Mouse (Mus musculus) T-cell, adult 2 months (primary cell): ENCODE data around the gene Rec8.

Experiments used
- DNase-seq: peaks from one replicate; pipeline ENCODE4 v3.0.0; 2022; ENCODE audit warnings: low spot score

The Rec8 gene

DNA sequence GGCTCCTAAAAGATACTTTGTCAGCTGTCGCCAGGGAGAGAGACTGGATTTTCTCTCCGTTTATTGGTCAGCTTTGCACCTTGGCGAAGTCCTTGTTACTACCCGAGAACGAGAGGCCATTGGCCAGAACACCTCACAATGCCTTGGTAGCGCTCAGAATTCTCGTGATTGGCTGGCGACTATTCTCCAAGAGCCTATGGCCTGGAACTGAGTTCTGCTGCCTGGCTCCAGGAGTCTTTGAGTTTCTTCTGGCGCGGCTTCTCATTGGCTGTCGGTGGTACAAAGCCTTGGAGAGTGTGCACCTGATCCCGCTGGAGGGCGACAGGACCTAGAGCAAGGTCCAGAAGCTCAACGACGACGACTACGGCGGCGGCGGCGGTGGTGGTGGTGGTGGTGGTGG is at the start of gene Rec8:
Rec8 (plus strand) TSS at position 216 of the 400 bp plus-strand sequence.
- DNase-seq, result peak; percentile 10

- no peak for DNase-seq
These were observed 47.2 kb upstream of the Rec8 start for GRCm38 (mm10) chr14:55570588-55570987.

DNA sequence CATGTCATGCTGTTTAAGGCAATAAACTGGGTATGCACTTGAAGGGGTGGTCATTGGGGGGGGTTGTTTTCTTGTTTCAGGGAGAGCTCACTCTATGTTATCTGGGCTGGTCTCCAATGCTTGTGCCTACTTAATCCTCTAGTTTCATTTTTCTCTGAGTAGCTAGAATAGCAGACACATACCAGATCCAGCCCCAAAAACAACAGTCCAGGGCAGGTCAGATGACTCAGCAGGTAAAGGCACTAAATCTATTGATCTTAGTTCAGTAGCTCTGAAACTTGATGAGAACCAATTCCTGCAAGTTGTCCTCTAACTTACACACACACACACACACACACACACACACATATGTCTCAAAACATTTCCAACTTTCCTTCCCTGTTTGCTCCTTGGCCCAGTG is 46.1 kb upstream of the Rec8 start:
- no peak for DNase-seq

DNA sequence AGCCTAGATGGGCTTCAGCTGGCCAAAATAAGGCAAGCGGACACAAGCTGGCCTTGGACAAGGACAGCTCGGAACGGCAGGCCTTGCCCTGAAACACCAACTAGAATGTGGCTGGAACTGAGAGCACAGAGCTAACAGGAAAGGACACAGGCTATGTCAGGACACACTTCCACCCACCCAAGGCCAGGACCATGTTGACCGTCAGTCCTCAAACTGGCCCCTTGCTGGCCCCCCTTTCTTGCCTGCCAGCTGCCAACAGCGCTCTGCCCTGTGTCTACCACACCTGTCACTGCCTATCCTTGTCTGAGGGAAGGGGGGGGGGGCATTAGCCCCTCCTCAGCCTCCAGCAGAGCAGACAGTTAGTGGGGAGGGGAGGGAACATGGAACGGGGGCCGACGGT is 42.5 kb upstream of the Rec8 start, which contains the start of gene Fitm1:
Fitm1 (plus strand) TSS at position 316 of the 400 bp plus-strand sequence.
- no peak for DNase-seq

DNA sequence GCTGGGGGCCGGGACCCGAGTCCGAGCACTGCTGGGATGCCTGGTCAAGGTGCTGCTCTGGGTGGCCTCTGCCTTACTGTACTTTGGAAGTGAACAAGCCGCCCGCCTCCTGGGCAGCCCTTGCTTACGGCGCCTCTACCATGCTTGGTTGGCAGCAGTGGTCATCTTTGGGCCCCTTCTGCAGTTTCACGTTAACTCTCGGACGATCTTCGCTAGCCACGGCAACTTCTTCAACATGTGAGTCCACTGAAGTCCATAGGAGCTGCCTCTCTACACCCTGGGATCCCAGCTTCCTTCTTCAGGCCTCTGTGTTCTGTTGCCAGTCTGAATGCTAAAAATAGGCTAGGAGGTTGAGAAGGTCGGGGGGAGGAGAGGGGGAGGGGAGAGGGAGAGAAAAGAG is 42.1 kb upstream of the Rec8 start:
- no peak for DNase-seq

GRCm38 (mm10) chr14:55576376-55576775 is 41.5 kb upstream of the Rec8 start:
- no peak for DNase-seq

DNA sequence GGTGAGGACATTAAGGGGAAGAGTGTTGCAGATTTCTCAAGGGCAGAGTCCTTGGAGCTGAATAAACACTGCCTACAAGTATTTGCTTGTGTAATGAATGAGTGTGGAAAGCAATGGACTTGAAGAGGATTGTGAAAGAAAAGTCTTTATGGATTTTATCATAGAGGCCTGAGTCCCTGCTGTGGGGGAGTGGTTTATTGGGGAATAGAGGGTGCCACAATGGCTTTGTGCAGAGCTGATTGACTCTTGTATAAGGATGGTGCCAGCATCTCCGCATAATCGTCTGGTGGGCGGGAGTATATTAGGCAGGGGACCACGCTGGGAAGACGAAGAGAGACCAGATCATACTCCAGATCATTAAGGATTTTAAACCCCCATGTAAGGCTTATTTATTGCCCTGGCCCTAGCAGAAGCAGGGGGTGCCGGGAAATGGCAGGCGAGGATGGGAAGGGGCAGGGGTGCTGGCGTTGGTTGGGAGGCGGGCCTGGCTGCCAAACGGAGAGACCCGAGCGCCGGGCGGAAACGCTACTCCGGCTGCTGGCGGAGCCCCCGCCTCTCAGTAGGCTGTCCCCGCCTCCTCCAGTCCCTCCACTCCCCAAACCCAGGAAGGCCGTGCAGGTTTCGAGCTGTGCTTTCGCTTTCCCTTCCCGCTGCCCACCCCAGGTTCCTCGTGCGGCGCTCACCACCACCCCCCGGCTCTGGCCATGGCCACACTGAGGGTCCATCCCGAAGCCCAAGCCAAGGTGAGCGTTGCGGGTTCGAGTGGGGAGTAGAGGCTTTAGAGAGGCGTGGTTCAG is 39.8 kb upstream of the Rec8 start, which contains the start of gene Psme1:
Psme1 (plus strand) TSS at position 253 of the 797 bp plus-strand sequence.
- DNase-seq, result peak; percentile 87

DNA sequence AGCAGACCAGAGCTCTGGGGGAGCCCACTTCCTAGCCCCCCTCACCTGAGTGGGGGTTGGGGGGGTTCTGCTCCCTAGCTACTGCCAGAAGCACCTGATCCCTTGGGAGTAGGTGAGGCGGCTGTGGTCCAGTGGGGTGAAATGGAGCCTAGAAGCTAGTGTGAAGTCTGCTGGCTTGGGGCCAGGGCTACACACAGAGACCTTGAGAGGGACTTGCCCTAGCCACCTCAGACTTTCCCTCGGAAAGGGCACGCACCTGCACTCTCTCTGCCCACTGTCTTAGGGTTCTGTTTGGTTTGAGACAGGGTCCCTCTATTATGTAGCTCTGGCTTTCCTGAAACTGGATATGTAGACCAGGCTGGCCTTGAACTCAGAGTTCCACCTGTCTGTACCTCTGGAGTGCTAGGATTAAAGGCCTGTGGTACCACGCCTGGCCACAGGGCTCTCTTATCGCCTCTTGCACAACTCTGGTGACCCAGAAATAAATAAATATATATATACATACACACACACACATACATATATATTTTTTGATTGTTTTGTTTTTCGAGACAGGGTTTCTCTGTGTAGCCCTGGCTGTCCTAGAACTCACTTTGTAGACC is 39.1 kb upstream of the Rec8 start:
- DNase-seq, result peak; percentile 37

- no peak for DNase-seq
These were observed 38.0 kb upstream of the Rec8 start for GRCm38 (mm10) chr14:55579511-55580496.

DNA sequence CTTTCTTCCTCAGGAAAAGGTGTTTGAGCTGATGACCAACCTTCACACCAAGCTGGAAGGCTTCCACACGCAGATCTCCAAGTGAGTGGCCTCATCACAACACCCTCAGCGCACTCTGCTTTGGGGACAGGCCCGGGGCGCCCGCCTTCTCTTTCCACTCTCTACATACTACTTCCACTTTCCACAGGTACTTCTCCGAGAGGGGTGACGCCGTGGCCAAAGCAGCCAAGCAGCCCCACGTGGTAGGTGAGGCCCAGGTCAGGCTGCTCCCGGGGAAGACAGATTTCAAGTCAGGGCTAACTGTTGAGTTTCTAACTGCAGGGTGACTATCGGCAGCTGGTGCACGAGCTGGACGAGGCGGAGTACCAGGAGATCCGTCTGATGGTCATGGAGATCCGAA is 37.1 kb upstream of the Rec8 start:
- no peak for DNase-seq

DNA sequence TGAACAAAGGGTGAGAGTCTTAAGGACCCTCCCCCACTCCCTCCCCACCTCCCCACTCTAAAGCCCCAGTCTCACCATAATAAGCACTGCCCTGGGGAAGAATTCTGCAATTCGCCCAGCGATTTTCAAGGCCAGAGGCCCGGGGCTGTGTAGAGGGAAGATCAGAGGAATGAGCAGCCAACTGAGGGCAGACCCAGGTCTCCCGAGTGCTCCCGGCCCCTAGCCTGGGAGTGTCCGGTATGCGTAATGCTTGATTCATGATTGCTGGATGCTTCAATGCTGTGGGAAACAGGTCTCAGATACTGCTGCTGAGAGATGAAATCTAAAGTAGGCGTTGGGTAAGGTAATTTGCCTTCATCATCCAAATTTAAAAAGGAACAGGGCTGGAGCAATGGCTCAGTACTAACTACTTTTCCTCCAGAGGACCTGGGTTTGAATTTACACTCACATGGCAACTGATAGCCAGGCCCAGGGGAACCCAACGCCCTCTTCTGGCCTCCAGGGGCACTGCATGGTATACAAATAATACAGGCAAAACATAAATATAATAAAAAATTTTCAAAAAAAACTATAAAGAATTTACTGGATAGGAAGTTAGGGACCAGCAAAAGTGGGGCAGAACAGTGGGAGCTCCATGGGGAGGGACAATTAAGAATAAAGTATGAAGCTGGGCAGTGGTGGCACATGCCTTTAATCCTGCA is 35.7 kb upstream of the Rec8 start:
- DNase-seq, result peak; percentile 25

GRCm38 (mm10) chr14:55584303-55584701 is 33.5 kb upstream of the Rec8 start:
- no peak for DNase-seq

DNA sequence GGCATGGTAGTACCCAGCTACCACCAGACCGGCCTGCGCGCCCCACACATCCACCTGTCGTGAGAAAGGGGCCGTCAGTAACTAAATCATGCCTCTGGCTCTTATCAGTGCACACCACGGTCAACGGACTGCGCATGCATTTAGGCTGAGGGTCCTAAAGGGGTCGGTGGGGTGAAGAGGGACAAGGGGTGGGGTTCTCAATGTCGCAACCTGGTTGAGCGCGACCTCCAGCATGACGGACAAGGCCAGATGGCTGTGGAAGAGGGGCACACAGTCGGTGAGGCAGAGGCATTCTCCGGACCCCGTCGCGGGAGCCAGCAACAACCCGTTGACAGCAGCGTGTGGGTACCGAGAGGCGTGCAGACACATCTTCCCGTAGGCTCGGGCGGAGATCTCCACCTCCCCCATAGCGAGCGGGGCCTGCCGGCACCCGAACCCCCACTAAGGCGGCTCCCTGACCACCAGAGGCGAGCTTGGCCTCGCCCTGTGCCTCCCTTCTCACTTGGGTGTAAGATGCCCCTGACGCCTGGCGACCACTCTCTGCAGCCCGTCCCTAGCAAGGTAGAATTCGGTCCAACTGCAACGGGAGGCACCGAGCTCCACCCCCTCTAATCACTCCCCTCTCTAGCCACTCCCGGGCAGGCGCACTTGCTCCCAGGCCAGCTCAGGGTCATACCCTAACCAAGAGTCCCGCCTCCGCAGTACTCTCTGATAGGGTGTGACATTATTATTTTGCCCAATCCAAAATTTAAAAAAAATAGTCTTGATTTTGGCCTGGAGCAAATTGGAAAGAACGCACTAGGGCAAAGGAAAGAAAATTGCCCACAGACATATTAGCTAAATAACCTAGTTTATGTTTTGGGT is 32.9 kb upstream of the Rec8 start, which contains the start of gene Emc9:
Emc9 (minus strand) TSS at position 601 of the 864 bp plus-strand sequence.
- DNase-seq, result peak; percentile 80

GRCm38 (mm10) chr14:55585566-55585960 is 32.3 kb upstream of the Rec8 start:
- peak; percentile 61 for DNase-seq

GRCm38 (mm10) chr14:55586149-55586548 is 31.7 kb upstream of the Rec8 start:
- DNase-seq, result no peak

GRCm38 (mm10) chr14:55589271-55589670 is 28.6 kb upstream of the Rec8 start:
- no peak for DNase-seq

DNA sequence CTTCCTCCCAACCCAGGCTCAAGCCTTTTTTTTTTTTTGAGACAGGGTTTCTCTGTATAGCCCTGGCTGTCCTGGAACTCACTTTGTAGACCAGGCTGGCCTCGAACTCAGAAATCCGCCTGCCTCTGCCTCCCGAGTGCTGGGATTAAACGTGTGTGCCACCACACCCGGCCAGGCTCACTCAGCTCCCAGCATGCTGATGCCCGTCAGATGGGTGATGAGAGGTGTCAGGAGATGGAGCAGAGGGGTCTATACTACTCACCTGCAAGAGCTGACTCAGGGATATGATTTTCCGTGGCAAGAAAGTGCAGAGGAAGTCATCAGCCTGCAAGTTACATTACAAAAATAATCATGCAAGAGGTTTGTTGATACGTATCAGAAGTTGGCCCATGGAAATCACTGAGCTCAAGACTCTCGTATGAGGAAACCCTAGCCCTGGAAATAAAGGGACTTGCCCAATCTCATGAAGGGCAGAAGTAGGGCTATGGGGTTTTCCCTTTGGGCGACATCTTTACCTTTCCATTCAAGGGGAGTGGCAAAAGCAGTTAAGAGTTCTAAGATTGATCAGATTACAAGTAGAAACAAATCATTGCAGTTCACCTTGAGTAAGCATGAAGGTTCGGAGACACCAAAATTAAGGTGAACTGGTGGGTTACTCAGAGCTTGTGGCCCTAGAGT is 27.9 kb upstream of the Rec8 start:
- DNase-seq, result peak; percentile 47

DNA sequence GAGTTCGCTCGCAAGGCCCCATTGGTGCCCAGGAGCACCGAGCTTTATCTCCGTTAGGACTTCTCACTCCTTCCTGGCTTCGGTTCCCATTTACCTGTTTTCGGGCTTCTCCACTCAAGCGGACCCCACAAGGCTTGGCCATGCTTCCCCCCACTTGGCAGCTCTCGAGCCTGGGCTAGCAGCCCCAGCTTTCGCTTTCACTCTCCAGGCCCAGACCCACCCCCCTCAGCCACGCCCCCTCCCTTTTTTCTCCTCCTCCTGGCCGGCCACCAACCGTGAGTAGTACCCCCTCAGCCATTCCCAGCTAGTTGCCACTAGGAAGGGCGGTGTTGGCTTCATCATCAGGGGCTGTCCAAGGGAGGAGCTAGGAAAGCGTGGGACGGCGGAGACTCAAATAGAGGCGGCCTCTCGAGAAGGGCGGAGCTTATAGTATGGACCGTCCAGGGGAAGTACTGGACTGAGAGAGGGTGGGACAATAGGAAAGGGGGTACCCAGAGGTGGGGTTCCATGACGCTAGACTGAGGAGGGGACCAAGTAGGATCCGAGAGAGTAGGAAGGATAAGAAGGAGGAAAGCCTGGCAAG is 27.0 kb upstream of the Rec8 start, which contains the start of gene Psme2:
Psme2 (minus strand) TSS at position 366 of the 583 bp plus-strand sequence.
- DNase-seq, result peak; percentile 79

GRCm38 (mm10) chr14:55591331-55591891 is 26.4 kb upstream of the Rec8 start, which contains the start of gene Rnf31:
Rnf31 (plus strand) TSS chr14:55591708.
- peak; percentile 86 for DNase-seq
